Mouse (Mus musculus) C2C12 (cell line): Measurements from ENCODE around the gene Hrc.

Experiments used
- CEBPB ChIP-seq: IDR thresholded peaks from one replicate; pipeline ENCODE4 v1.6.1; 2011; ENCODE audit warnings: low read depth, mild to moderate bottlenecking, control low read depth, moderate library complexity
- CTCF ChIP-seq: IDR thresholded peaks from one replicate; pipeline ENCODE4 v1.5.1; 2011; ENCODE audit not compliant: control insufficient read depth, insufficient read depth, insufficient read length
- MAX ChIP-seq: IDR thresholded peaks from one replicate; pipeline ENCODE4 v1.6.1; 2011; ENCODE audit warnings: mild to moderate bottlenecking, control low read depth

GRCm38 (mm10) chr7:45342081-45342480 is 7.0 kb downstream of the Hrc start:
- TF ChIP-seq CTCF (no peak), CEBPB (no peak), MAX (no peak)
